Mouse (Mus musculus): Measurements from ENCODE around the gene Farp1.

The Farp1 gene

DNA sequence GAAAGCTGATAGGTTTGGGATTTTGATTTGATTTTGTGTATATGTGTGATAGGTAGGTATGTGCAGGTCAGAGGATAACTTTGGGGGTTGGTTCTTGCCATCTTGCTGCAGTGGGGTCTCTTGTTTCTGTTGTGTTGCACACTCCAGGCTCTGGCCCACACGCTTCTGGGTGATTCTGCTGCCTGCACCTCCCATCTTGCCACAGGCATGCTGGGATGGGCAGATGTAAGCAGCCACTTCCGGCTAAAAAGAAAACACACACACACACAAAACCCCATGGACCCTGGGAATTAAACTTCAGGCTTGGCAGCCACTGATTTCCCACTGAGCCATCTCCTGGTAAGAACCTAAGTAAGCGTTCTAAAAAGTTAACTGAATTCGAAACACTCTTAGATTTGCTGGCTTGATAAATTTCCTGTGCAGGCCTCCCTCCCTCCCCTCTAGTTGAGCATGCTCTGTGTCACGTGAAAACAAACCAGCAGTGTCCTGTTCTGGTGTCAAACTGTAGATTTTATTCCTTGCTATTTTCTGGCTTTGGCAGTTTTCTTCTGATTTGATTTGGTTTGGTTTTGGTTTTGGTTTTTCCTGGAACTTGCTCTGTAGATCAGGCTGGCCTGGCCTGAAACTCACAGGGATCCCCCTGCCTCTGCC is 226.4 kb downstream of the Farp1 start:
- peak; percentile 49 for DNase-seq (ENCODE audit: low read depth)

DNA sequence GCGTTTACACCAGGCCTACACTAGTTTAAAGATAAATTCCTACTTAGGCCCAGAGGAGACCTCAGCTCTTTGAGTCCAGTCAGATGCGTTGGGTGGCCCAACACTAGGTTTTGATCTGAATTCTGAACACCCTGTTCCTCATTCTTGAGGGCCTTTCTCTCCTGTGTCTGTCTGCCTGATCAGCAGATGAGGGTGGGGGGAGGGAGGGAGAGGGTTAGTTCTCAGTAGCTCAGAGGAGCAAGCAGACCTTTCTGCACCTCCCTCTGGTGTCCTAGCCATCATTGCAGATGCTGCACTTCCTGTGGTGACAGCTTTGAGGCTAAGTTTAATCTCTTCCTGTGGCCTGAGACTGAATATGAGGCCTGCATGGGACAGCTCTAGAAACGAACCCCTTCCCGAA is 227.6 kb downstream of the Farp1 start:
- peak; percentile 40 for DNase-seq (ENCODE audit: low read depth)

DNA sequence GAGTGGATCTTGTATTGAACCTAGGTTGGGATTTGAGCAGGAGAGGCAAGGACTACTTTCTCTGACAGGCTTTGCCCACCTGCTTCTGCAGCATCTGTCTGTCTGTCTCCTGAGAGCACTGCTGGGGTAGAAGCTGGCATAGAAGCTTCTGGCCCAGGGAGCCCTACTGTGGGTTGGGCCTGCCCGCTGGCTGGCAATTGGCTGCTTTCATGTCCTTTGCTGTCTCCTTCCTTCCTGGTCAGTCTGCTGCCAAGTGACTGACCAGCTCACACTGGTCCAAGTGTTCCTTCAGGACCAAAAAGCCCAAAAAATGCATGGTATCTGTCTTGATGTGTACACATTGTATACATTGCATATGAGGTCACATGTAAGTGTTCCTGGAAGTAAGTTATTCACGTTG is 228.9 kb downstream of the Farp1 start:
- no peak for DNase-seq (ENCODE audit: low read depth)

DNA sequence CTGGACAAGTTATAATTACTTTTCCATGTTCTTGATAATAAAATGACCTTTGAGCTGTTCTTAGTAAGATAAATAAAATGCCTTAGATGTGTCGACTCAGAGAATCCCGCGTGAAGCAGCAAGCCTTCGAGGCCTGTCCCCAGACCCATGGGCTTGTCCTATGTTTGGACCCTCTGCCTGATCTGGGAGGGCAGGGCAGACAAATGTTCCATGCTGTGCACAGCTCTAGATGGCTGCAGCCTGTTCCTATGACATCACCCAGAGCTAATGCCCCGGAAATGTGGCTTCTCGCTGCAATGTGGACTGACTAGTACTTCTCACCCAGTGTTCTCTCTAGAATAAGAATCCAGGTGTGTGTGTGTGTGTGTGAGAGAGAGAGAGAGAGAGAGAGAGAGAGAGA is 229.5 kb downstream of the Farp1 start:
- no peak for DNase-seq (ENCODE audit: low read depth)

DNA sequence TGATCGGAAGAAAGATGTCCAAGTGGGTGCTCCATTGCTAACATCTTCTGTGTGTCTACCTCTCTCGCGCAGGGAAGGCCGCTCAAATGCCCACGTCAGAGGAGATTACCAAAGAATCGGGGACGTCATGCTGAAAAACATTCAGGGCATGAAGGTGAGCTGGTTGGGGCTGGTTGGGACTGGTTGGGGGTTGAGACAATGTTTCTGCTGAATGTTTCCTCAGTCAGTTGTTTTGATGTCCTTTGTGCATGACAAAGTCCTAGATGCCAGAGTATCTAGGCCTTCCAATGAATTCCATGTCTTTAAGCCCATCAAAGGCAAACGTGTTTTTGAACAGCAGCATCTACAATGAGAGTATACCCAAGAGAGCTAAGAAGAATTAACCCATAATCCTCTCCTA is 232.8 kb downstream of the Farp1 start:
- DNase-seq (ENCODE audit: low read depth) = no peak

DNA sequence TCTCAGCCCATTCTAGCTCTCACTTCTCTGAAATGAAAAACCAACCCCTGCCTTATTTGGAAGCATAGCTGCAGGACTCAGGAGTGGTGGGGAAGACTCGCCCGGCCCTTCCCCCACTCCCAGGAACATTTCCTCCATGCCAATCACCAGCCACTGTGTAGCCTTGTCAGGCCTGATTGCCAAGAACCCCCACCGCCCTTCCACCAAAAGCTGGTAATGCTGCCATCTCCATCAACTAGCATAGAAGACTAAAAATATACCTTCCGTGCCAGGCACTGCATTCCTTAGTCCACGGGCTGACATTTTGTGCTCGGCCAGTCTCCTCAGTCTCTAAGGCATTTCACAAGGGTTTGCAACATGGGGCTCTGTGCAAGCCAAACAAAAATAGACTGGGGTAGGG is 235.5 kb downstream of the Farp1 start:
- DNase-seq (ENCODE audit: low read depth) = no peak

DNA sequence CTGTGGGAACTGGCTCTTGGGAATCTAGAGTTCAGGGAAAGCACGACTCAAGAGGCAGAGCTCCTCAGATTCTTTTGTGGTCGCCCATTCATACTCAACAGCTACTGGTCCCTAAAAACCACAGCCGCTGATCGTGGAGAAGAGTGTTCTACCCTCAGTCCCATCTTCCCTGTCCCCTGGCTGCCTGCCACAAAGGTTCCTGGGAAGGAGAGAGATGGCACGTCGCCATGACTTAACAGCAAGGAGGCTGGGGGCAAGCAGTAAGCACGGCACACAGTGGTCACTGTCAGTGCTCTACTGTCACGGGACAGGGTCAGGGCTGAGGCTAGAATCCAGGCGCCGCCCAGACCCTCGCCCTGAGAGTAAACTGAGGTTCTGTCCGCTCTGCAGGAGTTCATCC is 240.0 kb downstream of the Farp1 start:
- no peak for DNase-seq (ENCODE audit: low read depth)

DNA sequence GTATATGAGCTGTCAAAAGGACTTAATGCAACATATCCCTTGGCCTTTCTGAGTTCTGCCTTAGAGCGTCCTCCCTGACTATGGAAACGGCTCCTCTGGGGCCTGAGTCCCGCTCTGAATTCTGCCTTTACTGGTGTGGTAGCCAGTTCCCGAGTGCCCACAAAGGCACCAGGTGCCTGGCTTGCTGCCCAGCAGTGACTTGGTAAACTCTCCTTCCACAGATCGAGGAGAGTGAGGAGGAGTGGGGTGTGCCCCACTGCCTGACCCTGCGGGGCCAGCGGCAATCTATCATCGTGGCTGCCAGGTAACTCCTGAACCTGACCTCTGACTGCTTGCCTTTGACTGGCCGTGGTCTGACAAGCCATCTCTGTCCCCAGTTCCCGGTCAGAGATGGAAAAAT is 241.0 kb downstream of the Farp1 start:
- no peak for DNase-seq (ENCODE audit: low read depth)

DNA sequence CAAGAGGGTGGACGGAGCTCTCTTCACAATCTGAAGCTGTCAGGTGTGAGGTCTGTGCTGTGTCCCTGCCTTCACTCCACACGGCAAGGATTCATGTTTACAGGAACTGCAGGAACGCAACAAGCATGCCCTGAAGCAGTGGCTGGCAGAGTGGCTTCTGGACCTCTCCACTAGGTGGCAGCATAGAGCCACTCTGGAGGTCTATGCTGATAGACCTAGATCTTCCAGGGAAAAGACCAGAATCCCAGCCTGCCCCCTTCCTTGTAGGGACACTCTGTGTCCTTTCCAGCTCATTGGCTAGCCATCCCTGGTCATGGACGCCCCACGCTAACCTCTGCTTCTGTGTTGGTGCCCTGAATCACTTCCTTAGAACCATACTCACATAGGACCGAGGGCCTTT is 244.1 kb downstream of the Farp1 start:
- DNase-seq (ENCODE audit: low read depth) = peak; percentile 71

DNA sequence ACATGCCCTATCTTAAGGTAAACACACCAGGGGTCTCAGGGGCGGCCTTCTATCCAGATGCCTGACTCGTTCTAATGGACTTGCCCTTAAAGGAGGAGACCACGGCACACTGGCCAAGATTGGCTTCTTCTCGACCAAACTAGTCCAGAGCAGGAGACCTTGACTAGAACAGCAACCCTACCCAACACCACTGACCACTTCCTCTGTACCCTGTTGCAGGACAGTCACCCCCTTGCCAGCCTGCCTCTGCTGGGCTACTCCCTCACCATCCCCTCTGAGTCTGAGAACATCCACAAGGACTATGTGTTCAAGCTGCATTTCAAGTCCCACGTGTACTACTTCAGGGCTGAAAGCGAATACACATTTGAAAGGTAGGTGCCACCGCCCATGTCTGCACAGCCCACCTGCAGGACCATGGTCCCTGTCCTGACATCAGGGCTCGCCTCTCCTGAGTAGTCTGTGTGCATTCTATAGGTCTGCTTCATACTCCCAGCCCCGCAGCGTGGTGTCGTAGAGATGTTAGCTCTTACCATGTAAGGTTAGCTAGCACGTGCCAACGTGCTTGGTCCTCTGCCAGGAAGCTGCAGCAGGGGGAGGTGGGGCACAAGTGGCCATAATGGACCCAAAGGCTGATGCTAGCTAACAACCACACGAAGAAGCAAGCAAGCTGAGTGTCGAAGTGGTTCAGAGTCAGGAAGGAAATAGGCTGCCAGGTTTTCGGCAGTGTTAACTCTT is 245.8 kb downstream of the Farp1 start:
- peak; percentile 76 for DNase-seq (ENCODE audit: low read depth)

DNA sequence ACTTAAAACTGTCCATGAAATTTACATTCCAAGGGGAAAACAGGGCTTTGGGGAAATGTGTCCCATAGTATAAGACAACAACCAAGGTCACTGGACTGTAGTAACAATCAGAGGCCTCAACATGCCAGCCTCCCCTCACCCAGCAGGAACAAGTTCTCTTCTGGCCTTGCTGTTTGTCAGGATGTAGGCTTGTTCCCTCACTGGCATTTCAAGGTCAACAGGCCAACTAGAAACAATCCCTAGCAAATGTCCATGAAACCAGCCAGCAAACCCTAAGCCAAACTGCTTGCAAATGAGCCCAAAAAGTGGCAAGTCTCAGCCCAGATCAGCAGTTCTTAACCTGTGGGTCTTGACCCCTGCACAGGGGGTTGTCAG is 246.3 kb downstream of the Farp1 start:
- DNase-seq (ENCODE audit: low read depth) = peak; percentile 63

DNA sequence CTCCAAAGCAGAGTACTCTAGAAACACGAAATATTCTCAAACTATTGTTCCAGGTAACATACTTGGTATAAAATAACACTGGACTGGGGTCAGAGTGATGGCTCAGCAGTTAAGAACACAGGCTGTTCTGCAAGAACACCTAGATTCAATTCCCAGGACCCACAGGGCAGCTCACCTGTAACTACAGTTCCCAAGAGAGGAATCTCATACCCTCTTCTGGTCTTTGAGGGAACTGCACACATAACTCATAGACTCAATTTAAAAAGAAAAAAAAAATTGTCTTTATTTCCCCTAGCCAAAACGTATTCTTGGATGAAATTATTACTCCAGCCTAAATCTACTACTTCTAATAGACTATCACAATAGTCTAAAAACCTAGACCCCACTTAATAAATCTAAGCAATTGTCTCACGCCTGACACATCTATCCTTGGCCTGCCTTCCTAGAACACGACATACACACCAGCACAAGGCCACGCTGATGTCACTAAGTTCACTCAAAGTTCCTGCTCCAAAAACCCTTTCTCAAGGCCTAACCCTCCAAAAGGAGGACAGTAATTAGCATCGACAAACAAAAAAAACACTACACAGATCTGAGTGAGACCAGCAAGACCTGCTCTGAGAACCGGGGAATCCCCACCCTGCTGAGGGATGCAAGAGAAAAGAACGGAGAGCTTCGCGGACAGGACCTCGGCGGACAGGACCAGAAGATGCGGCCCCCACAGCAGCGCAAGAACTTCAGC is 250.6 kb downstream of the Farp1 start:
- no peak for DNase-seq (ENCODE audit: low read depth)

DNA sequence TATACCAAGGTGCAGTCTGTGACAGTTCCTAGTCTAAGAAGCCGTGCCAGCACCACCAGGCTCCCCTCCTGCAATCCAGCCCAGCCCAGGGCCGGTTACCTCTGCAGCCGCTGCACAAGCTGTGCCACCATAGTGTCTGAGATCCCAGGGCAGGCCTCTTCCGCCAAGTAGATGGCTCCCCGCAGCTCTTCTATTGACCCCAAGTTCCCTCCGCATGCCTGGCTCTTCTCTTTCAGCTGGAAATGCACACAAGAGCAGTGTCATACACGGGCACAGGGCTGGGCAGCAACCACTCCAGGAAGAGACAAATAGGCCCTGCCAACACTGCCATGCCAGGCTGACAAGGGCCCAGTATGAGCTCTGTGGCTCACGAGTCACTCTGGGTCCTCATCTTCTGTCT is 256.9 kb downstream of the Farp1 start:
- no peak for DNase-seq (ENCODE audit: low read depth)

DNA sequence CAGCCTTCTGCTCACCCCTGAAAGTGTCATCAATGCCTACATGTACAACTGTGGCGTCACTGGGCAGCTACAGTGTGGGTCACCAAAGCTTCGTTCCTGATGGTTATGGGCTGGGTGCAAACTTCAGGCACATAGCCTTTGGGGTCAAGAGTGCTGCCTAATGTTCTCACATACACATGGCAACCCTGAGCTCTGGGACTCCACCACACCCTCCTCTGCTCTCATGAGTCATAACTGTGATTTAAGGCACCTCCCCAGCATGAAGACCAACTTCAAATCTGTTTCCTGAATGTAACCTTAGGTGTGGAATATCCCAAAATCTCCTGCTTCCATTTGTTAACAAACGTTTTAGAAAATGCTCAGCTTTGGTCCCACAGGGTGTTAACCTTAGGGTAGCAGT is 257.4 kb downstream of the Farp1 start:
- no peak for DNase-seq (ENCODE audit: low read depth)

DNA sequence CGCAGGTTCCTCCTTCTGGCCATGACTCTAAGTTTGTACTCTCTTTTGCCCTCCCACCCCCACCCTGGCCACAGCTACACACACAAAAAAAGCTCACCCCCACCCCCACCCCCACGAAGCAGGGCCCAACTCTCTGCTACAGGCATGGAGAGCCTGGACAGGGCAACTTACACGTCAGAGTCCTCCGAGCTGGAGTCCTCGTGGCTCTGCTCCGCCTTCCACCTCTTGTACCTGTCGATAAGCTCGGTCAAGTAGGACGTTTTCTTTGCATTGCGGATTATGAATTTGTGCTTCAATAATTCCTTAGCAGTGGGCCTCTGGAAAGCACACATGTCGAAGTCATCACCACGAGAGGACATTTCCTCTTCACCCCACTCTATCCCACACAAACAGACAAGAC is 259.5 kb downstream of the Farp1 start:
- no peak for DNase-seq (ENCODE audit: low read depth)

DNA sequence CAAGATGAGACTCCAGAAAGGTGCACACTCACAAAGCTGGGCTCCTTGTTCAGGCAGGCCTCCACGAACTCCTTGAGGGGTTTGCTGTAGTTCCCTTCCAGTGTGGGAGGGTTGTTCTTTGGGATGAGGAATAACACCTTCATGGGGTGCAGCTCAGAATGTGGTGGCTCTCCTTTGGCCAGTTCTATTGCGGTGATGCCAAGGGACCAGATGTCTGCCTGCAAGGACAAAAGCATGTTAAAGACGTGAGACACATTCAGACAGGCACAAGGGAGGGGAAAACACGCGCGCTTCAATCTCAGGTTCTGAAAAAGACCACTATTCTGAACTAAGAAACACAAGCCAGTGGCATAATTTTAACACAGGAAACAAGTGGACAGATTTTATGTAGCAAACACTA is 262.1 kb downstream of the Farp1 start:
- no peak for DNase-seq (ENCODE audit: low read depth)

DNA sequence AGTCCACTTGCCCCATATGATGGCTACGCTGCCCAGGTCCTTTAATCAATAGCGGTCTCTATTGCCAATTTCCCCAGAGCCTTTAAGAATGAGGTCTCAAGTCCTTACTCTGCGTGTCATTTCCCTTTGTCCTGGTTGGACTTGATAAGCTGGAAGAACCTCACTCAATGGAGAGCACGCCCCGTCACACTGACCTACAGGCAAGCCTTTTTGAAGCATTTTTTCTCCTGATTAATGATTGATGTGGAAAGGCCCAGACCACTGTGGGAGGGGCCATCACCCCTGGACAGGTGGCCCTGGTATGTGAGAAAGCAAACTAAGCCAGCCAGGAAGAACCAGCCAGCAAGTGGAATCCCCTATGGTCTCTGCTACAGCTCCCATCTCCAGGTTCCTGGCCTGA is 263.5 kb downstream of the Farp1 start:
- no peak for DNase-seq (ENCODE audit: low read depth)

DNA sequence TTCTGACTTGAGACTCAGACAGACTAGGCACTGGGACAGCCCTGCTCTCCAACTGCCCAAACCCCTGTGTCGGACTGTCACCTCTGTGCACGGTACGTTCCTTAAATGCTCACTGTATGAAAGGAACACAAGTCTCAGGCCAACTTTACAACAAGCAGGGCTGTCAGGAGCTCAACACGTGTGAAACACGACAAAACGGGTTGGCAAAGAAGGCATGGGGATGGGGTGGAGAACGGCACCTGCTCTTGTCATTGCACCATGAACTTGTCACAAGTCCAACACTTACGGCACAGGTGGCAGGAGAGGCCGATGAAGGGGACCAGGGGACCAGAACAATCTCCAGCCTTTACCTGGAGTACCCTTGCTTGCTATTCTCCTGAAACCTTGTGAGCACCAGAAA is 264.1 kb downstream of the Farp1 start:
- no peak for DNase-seq (ENCODE audit: low read depth)

DNA sequence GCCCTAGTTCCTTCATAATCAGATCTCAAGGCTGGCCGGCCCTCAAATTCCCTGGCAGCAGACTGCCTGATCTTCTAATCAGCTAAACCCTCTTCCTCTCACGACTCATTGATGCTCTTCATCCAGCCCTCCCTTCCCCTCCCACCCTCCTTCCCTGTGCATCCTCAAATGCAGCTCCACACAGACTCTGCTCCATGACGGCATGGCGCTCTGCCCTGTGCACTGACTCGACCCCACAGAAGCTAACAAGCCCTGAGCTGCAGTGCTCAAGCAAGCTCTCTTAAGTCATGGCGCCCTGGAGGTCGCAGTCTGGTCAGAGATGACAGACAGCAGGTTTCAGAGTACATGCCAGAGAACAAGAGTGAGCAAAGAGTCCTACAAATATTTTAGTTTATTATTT is 269.5 kb downstream of the Farp1 start:
- no peak for DNase-seq (ENCODE audit: low read depth)

DNA sequence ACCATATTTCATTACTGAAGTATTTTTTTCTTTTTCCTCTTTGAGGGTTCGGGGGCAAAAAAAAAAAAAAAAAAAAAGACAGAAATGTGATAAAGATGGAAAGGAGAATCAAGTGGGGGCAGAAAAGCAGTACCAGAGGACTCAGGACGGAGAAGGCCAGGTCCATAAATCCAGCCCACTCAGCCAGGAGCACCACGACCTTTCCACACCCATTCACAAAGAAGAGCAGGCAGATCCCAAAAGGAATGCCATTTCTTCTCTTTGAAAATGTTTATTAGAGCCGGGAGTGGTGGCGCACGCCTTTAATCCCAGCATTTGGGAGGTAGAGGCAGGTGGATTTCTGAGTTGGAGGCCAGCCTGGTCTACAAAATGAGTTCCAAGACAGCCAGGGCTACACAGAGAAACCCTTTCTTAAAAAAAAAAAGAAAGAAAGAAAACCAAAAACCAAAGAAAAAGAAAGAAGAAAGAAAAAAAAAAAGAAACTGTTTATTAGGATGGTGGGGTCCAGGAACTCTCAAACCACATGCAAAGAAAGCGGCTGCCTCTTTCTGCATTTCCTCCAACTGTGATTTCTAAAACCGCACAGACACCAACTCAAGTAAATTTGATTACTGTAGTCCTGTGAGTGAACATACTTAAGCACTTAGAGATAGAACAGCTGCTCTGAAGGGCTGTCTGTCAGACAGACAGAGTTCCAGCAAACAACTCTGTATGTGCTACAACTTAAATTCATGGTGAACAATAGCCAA is 270.5 kb downstream of the Farp1 start:
- no peak for DNase-seq (ENCODE audit: low read depth)

DNA sequence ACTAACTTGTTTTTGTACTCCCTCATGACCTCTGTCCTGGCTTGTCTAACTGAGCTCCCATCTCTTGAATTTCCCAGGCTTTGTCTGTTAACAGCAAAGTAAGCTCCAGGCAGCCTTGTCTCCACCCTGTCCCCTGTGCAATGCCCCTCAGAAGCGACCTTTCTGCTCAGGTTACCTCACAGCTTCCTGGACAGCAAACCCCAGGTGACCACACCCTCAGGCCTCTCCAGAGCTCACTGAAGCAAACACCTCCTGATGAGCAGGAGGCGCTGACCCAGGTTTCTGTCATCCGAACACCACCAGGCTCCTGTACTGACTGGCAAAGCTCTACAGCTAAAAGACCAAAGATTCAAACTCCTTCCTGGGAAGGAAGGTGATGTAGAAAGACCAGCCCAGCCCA is 274.9 kb downstream of the Farp1 start:
- DNase-seq (ENCODE audit: low read depth) = no peak

DNA sequence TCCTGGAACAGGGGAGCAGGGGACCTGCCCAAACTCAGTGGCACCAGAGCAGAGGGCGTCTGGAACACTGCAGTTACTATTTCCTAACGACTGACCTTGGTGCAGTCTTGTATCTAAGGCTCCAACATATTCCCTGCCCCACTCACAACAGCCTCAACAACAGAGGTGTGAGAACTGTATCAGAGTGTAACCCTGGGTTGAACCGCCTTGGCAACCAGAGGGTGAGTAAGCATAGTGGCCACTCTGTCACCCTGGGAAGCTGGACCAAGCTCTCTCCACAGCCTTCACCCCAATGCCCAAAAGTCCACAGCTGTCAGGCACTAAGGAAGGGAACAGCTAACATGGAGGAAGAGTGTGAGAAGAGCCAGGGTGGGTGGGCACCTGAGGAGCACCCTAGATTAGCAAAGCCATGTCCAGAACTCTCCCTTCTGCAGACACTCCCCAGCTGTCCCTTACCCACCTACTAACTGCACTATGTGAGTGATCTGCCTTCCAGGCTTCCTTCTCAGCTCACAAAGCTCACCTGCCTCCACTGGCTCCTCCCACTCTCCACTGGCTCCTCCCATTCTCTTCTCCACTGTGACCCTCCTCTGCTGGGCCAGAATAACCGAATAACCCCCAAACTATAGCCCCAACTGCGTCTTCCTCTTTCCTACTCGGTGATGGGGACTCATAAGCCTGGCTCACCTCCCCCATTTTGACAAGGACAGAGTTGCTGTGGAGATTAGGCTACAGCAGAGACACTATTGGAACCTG is 275.5 kb downstream of the Farp1 start:
- no peak for DNase-seq (ENCODE audit: low read depth)
